Mouse (Mus musculus) liver, embryonic 14.5 days (tissue): ENCODE data around the gene Katna1.

Source experiments
- CTCF ChIP-seq: IDR thresholded peaks from 2 replicates; pipeline ENCODE4 v1.5.1; 2016; ENCODE audit warnings: antibody characterized with exemption, low read depth, control low read depth
- EP300 ChIP-seq: IDR thresholded peaks from 2 replicates; pipeline ENCODE4 v1.6.1; 2016; ENCODE audit warnings: antibody characterized with exemption, low read depth

DNA sequence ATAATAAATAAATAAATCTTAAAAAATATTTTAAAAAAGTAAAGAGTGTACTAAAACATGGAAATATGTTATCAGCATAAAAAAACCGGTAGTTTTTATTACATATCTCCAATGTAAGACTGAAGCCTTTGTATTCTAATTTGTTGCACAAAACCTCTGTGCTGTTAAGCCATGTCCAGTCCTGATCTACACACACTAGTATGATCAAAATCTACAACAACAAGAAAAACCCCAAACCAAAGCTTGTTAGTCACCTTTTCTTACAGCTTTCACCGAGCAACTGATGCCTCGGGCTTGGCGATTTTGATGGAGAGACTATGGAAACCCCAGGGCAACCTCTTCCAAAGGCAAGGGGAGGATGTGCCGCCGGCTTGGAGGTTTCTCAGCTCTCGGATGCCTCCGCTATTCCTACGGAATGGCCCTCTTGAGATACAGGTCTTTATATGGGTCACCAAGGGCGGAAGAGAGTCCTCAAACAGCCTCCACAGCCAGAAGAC lies 66.5 kb downstream of the Katna1 start:
- no peak for TF ChIP-seq CTCF
- 0 out of 2 replicates have a peak, but pooled peaks have one; percentile 0 for TF ChIP-seq EP300
